Mouse (Mus musculus): ENCODE measurements around the gene Plbd2. TPM values are rescaled to one million over a fixed set of nuclear protein-coding genes. Genes with fewer than 3 reads are reported as not detected.

Gene Plbd2
- 6.3 and 7.4 TPM in 2 replicates for polyA plus RNA-seq (2012; rRNA removed)

GRCm38 (mm10) chr5:120503144-120503795 lies at the start of gene Plbd2:
TSS of gene Plbd2 (minus strand) at chr5:120503625.

DNA sequence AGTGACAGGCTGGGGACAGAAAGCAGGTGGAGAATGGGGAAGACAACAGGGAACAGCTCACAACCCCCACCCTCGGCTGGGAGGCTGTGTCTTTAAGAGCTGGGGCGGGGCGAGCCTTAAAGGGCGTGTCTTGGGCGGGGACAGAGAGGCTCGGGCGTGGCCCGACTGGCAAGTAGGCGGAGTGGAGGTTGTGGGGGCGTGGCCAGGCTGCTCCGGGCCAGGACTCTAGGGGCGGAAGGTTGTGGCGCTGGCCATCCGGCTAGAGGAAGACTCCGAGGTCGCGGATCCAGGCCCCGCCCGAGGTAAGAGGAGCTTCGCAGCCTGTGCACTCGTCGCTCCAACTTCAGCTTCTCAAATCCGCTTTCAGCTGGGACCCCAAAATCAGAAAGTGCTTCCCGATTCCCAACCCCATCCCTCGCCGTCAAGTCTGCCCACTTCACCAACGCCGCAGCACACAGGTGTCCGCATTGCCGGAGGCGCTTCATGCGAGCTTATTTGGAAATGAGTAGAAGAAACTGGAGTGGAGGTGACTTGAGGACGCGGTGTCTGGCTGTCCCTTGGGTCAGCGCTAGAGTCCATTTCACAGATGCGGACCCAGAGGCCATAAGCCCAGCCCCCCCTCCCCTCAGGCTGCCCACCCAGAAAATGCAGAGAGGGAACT lies 7.7 kb upstream of the Plbd2 start, which contains the start of gene Slc8b1:
Gene Slc8b1 (plus strand): TSS at position 187 of the 661 bp plus-strand sequence.

DNA sequence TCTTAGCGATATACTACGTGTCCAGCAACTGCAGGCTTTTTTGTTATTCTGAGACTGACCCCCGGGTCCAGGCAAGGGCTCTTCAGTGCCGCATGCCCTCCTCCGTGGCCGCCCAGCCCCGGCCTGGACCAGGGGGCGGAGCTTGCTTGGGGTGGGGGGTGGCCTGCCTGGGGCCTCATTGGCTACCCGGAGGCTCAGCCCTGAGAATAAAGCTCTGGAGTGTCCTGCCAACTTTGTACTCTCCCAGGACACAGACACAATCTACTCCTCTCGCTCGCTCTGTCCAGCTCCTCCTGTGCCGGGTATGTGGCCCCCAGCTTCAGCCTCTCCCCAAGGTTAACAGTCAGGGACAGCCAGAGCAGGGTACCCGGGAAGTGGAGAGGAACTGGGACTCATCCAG lies 27.1 kb downstream of the Plbd2 start, which contains the start of gene Sds:
Gene Sds (plus strand): TSS at position 231 of the 400 bp plus-strand sequence.

DNA sequence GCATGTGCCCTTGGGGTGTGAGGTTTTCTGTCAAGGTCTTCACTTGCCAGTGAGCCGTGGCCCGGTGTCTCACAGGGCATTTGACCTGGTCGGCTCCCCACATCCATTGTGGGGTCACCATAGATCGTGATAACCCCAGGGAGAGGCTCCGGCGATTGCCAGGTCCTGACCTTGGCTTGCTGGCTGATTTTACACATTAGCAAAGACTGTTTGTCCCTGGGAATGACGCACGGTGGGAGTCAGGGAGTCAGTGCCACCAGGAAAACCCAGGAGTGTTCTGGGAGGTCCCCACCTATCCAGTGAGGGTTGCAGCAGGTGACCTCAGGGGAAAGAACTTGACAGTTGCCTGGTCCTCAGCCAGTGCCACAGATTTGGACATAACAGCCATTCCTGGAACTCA lies 30.7 kb downstream of the Plbd2 start, which contains the start of gene Sdsl:
Gene Sdsl (minus strand): TSS at position 41 of the 400 bp plus-strand sequence.

Other genes with a start within 250 kb of the Plbd2 start
- gene Lhx5, start 71.9 kb downstream of the Plbd2 start, polyA plus RNA-seq (2012; rRNA removed), result not detected in 2 replicates
- gene Sdsl, start 30.8 kb downstream of the Plbd2 start, polyA plus RNA-seq (2012; rRNA removed), result 7.2 and 8.4 TPM in 2 replicates
- 6.9 and 8.2 TPM in 2 replicates for gene Sds, start 27.1 kb downstream of the Plbd2 start, polyA plus RNA-seq (2012; rRNA removed)
- 14.6 and 16.4 TPM in 2 replicates for gene Slc8b1, start 7.5 kb upstream of the Plbd2 start, polyA plus RNA-seq (2012; rRNA removed)
- gene Tpcn1, start 85.0 kb upstream of the Plbd2 start, polyA plus RNA-seq (2012; rRNA removed), result 16.8 and 21.7 TPM in 2 replicates
- gene Iqcd, start 85.4 kb upstream of the Plbd2 start, polyA plus RNA-seq (2012; rRNA removed), result 1.6 and 2.4 TPM in 2 replicates
- 6.0 and 6.9 TPM in 2 replicates for gene Rita1, start 109.0 kb upstream of the Plbd2 start, polyA plus RNA-seq (2012; rRNA removed)
- gene Ddx54, start 109.1 kb upstream of the Plbd2 start, polyA plus RNA-seq (2012; rRNA removed), result 13.7 and 14.9 TPM in 2 replicates
- gene Cfap73, start 130.6 kb upstream of the Plbd2 start, polyA plus RNA-seq (2012; rRNA removed), result not detected in 2 replicates
- 0.22 and 0.29 TPM in 2 replicates for gene Rasal1, start 145.2 kb upstream of the Plbd2 start, polyA plus RNA-seq (2012; rRNA removed)
- gene Dtx1, start 208.3 kb upstream of the Plbd2 start, polyA plus RNA-seq (2012; rRNA removed), result 0.13 and 0.15 TPM in 2 replicates
- gene Oas2, start 246.2 kb upstream of the Plbd2 start, polyA plus RNA-seq (2012; rRNA removed), result 10.7 and 11.6 TPM in 2 replicates